Mouse (Mus musculus) hindbrain, embryonic 10.5 days (tissue): ENCODE measurements around the gene Slco1a6. TPM values are rescaled to one million over a fixed set of nuclear protein-coding genes. Genes with fewer than 3 reads are reported as not detected.
"Not testable (repeated sequence)": the region's sequence is repeated elsewhere in the genome, so short reads cannot be mapped to it uniquely, and the experiment has no call there.

Experiments
- DNase-seq: peaks from one replicate; pipeline ENCODE4 v3.0.0-alpha.2; 2017; ENCODE audit warnings: low spot score
- H3K27ac ChIP-seq: fragments of 300-500 bp; sonication (generic); 2 replicates; pipeline ENCODE4 v1.5.1; 2016; ENCODE audit warnings: mild to moderate bottlenecking, moderate library complexity
- H3K27me3 ChIP-seq: fragments of 300-500 bp; sonication (generic); 2 replicates; pipeline ENCODE4 v1.6.1; 2016; ENCODE audit warnings: mild to moderate bottlenecking; ENCODE audit not compliant: poor library complexity, insufficient read depth, severe bottlenecking
- H3K36me3 ChIP-seq: fragments of 300-500 bp; sonication (generic); 2 replicates; pipeline ENCODE4 v1.6.1; 2016; ENCODE audit warnings: mild to moderate bottlenecking, moderate library complexity
- H3K4me1 ChIP-seq: fragments of 300-500 bp; sonication (generic); replicated peaks from 2 replicates; pipeline ENCODE4 v1.6.1; 2016; ENCODE audit warnings: mild to moderate bottlenecking
- H3K4me3 ChIP-seq: fragments of 300-500 bp; sonication (generic); 2 replicates; pipeline ENCODE4 v1.5.1; 2016; ENCODE audit warnings: mild to moderate bottlenecking, moderate library complexity
- H3K9me3 ChIP-seq: fragments of 300-500 bp; sonication (generic); 2 replicates; pipeline ENCODE4 v1.6.1; 2016; ENCODE audit warnings: mild to moderate bottlenecking, moderate library complexity
- WGBS: fragments of 180-500 bp; shearing (Covaris S2); methylation state at CpG from one replicate; pipeline ENCODE4 v1.1.7; 2016; 5-methylcytosine and 5-hydroxymethylcytosine counted together
- polyA plus RNA-seq: library from polyadenylated mRNA; unstranded; fragments of >200 nt; fragmentation: Nextera tagmentation; extraction: Ambion mirVana; gene quantifications from 2 replicates; pipeline ENCODE4 v1.2.1, GENCODE M21; 2016

Gene Slco1a6
- 0.22 and 0.24 TPM in 2 replicates for polyA plus RNA-seq

DNA sequence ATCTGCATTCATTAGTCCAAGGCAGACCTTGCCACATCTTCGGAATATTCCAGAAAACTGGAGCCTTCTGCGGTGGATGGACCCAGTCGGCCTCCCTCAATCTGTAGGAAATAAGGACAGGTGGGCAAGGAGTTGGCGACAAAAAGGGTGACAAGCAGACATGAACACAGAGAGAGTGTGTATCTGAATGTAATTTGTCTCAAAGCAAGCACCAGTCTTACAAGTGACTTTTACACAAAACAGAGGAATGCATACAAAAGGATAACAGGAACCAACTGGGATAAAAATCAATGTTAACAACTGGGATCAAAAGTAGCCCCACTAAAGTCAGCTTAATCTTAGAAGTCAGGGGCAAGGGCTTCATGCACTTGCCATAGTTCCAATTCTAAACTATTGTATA lies at the start of gene Slco1a6:
TSS of gene Slco1a6 (minus strand) at position 101 of the 400 bp plus-strand sequence.
- no peak for DNase-seq
- Histone ChIP-seq H3K9me3 (no peaks in the 10 kb centered on the region), H3K36me3 (no peaks in the 10 kb centered on the region), H3K27me3 (no peaks in the 10 kb centered on the region), H3K4me3 (no peak within 1 kb of the TSS), H3K27ac (no peak within 1 kb of the TSS), H3K4me1 (no peaks in the 10 kb centered on the region)
- 94% methylated on average over 4 of the region's 4 CpGs for WGBS

DNA sequence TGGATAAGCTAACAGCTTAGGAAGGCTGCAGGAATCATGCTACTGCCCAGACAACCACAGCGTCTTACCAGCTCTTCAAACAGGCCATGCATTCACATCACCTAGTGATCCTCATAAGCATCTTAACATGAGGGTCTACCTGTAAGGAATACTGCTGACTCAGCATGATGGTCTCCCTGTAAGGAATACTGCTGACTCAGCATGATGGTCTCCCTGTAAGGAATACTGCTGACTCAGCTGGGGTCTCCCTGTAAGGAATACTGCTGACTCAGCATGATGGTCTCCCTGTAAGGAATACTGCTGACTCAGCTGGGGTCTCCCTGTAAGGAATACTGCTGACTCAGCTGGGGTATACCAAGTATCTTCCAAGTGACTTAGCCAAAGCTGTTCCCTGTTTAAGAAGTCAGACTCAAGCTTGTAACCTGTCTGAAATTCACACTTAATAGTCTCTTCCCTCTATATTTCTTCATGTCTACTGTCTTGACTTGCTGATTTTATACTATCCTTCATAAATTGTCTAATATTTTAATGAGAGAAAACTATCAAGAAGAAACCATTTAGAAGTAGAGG lies 42.5 kb upstream of the Slco1a6 start:
- not testable (repeated sequence) for H3K36me3 ChIP-seq, H3K9me3 ChIP-seq, H3K4me1 ChIP-seq, H3K4me3 ChIP-seq, H3K27me3 ChIP-seq, DNase-seq, H3K27ac ChIP-seq
- 92% methylated on average over 1 of the region's 1 CpGs for WGBS

DNA sequence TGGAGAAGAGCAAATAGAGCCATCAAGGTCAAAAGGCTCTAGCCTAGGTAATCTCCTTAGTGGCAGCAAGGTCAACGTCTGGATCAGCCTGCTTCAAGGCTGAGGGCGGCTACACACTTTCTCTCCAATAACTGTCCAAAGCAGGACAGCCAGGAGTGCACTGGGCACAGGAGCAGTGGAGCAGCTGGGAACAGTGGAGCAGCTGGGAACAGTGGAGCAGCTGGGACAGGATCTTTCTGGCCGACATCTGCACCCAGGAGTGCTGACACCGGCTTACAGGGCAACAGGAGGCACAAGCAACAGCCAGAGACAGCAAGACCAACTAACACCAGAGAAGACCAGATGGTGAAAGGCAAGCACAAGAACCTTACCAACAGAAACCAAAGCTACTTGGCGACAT lies 36.7 kb upstream of the Slco1a6 start:
- Histone ChIP-seq H3K27me3 (no peaks in the 10 kb centered on the region), H3K4me3 (no peak overlapping the region), H3K9me3 (no peaks in the 10 kb centered on the region), H3K27ac (no peak overlapping the region), H3K36me3 (no peaks in the 10 kb centered on the region), H3K4me1 (no peaks in the 10 kb centered on the region)
- WGBS: 85% methylated on average over 5 of the region's 5 CpGs
- no peak for DNase-seq

DNA sequence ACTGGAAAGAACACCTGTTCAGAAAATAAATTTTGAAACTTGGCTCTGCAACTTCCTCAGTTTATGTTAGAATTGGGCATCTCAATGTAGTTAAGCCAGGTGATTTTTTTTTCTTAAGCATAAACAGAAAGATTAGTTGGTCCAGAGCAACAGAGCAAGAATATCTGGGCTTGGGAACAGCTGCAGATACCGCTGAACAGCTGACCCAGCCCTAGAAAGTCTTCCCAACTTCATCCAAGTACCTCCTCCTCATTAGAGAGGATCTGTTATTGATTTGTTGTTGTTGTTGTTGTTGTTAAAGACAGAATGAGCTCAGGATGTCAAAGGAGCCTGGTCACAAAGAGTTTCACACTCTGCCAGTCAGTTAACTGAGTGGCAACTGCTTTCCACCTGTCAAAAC lies 31.1 kb upstream of the Slco1a6 start:
- H3K27ac ChIP-seq: no peak overlapping the region
- no peaks in the 10 kb centered on the region for H3K4me1 ChIP-seq
- no peak for DNase-seq
- H3K36me3 ChIP-seq: no peaks in the 10 kb centered on the region
- WGBS: 71% methylated on average over 1 of the region's 1 CpGs
- H3K4me3 ChIP-seq: no peak overlapping the region
- H3K9me3 ChIP-seq: no peaks in the 10 kb centered on the region
- H3K27me3 ChIP-seq: no peaks in the 10 kb centered on the region

DNA sequence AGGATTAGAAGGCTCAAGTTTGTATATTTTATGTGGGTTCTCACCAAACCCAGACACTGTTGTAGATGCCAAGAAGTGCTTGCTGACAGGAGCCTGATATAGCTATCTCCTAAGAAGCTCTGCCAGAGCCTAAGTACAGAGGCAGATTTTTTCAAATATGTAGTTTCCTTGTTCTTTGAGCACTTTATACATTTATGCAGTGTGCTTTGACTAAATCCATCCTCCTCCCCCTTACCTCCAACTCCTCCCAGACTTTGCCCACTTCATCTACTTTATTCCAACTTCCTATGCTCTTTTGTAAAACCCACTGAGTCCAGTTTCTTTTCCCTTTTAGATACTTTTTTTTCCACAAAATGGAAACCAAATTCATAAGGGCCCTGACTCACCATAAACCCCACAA lies 11.8 kb upstream of the Slco1a6 start:
- Histone ChIP-seq H3K9me3 (no peaks in the 10 kb centered on the region), H3K27me3 (no peaks in the 10 kb centered on the region), H3K4me3 (no peak overlapping the region), H3K36me3 (no peaks in the 10 kb centered on the region), H3K27ac (no peak overlapping the region), H3K4me1 (no peaks in the 10 kb centered on the region)
- no peak for DNase-seq

DNA sequence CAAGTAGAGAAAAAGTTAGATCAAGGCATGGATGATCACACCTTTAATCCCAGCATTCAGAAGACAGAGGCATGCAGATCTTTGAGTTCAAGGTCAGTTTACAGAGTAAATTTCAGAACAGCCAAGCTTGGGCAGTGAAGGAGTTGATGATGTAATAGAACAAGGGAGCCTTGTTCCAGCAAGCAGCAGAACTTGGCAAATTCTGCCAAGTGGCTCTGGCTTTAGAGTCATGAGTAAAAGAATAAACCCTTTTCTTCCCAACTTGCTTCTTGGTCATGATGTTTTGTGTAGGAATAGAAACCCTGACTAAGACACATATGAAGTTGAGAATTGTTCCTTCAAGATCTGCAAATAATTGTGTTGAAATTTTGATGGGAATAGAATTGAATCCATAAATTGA lies 3.5 kb upstream of the Slco1a6 start:
- H3K27me3 ChIP-seq: no peaks in the 10 kb centered on the region
- no peaks in the 10 kb centered on the region for H3K9me3 ChIP-seq
- H3K4me3 ChIP-seq: no peak overlapping the region
- no peak for DNase-seq
- no peak overlapping the region for H3K27ac ChIP-seq
- H3K36me3 ChIP-seq: no peaks in the 10 kb centered on the region
- no peaks in the 10 kb centered on the region for H3K4me1 ChIP-seq

DNA sequence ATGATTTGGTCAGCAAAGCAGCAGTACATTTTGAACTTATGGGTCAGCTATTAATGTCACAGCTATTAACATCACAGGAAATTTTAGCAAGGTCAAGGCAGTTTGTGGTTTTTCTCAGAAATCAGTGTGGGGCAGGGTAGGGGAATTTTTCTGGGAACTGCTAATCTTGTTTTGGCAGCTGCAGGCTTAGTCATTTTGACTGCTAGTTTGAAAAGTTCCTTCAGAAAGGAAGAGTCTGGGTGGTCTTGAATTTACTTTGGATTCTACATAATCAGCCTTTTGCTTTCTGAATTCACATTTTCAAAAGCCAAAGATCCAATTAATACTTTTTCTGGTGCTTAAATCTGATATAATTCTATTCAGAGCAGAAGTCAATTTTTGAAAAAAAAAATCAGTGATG lies 1.4 kb upstream of the Slco1a6 start:
- no peak overlapping the region for H3K27ac ChIP-seq
- no peaks in the 10 kb centered on the region for H3K27me3 ChIP-seq
- no peak for DNase-seq

DNA sequence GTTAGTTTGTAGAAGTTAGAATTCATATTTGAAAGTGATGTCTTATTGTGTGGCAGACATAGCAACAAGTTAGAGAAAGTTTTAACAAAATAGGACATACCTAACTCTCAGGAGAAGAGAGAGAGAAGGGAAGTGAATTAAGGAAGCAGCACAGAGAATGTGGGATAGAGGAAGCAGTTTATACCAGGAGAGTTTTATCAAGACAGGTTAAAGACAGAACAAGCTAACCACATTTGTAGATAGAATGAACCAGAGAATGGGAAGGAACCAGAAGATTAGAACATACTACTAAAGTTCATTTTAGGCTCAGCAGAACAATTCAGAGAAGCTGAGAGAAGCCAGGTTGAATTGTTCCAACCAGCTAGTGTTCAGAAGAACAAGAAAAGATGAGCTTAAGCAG lies 7.8 kb downstream of the Slco1a6 start:
- Histone ChIP-seq H3K9me3 (no peaks in the 10 kb centered on the region), H3K4me1 (no peaks in the 10 kb centered on the region), H3K4me3 (no peak overlapping the region), H3K27me3 (no peaks in the 10 kb centered on the region), H3K36me3 (no peaks in the 10 kb centered on the region), H3K27ac (no peak overlapping the region)
- DNase-seq: no peak

More for the DNA sequence above, 1.4 kb upstream of the Slco1a6 start:
- H3K9me3 ChIP-seq: no peaks in the 10 kb centered on the region
- no peaks in the 10 kb centered on the region for H3K4me1 ChIP-seq
- no peak overlapping the region for H3K4me3 ChIP-seq
- H3K36me3 ChIP-seq: no peaks in the 10 kb centered on the region

DNA sequence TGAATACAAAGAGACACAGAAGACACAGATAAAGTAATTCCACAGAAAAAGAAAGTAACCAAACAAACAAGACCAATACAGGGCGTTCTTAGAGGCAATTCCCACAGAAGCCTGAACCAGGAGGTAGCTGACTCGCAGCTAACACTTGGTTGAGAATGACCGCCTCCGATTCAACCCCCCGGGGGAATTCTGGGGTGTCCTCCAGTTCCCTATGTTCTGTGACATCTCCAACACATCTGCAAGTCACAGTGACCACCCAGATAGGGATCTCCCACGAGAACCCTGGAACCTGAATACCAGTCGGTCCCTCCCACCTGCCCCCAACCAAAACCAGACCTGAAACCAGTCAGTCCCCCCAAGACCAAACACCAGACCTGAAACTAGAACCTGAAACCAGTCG lies 14.1 kb downstream of the Slco1a6 start:
- WGBS: 89% methylated on average over 8 of the region's 8 CpGs
- no peak overlapping the region for H3K27ac ChIP-seq
- no peaks in the 10 kb centered on the region for H3K9me3 ChIP-seq
- DNase-seq: no peak
- H3K4me1 ChIP-seq: no peaks in the 10 kb centered on the region
- H3K36me3 ChIP-seq: no peaks in the 10 kb centered on the region
- H3K4me3 ChIP-seq: no peak overlapping the region
- no peaks in the 10 kb centered on the region for H3K27me3 ChIP-seq

DNA sequence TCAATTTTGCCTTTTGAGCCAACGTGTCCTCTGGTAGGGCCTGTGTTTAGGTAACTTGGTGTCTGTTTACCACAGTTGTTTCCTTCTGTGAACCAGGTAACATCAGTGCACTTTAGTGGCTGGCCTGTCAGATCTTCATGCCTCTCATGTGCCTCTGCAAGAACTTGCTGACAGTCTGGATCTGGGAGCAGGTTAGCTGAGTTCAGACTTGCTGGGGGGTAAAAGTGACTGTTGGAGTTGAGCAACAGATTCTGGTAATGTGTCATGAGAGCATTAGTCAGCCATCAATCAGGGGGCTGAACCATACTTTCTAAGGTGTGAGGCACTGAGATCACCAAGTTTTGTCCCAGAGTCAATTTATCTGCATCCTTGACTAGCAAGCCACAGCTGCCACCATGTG lies 16.4 kb downstream of the Slco1a6 start:
- 84% methylated on average over 1 of the region's 1 CpGs for WGBS
- no peak overlapping the region for H3K27ac ChIP-seq
- DNase-seq: no peak
- H3K4me3 ChIP-seq: no peak overlapping the region
- H3K4me1 ChIP-seq: no peaks in the 10 kb centered on the region
- H3K36me3 ChIP-seq: no peaks in the 10 kb centered on the region
- no peaks in the 10 kb centered on the region for H3K27me3 ChIP-seq
- H3K9me3 ChIP-seq: no peaks in the 10 kb centered on the region

DNA sequence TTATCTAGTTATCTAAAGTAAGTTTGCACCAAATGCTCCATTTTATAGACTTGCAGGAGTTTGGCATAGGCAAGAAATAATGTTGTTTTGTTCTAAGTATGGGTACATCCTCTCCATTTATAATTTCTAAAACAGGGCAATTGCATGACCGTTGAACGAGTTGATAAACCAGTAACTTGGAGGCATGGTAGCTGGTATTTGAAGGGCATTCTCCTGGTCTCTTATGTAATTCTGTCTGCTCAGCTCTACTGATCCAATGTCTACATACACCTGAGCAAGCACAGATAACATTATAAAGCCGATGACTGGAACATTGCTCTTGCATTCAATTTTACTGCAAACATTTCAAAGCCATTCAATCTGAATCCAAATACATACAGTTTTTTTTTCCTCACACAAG lies 20.9 kb downstream of the Slco1a6 start:
- Histone ChIP-seq H3K4me1 (no peaks in the 10 kb centered on the region), H3K36me3 (no peaks in the 10 kb centered on the region), H3K27me3 (no peaks in the 10 kb centered on the region), H3K27ac (no peak overlapping the region), H3K4me3 (no peak overlapping the region), H3K9me3 (no peaks in the 10 kb centered on the region)
- DNase-seq: no peak
- WGBS: 92% methylated on average over 3 of the region's 3 CpGs

DNA sequence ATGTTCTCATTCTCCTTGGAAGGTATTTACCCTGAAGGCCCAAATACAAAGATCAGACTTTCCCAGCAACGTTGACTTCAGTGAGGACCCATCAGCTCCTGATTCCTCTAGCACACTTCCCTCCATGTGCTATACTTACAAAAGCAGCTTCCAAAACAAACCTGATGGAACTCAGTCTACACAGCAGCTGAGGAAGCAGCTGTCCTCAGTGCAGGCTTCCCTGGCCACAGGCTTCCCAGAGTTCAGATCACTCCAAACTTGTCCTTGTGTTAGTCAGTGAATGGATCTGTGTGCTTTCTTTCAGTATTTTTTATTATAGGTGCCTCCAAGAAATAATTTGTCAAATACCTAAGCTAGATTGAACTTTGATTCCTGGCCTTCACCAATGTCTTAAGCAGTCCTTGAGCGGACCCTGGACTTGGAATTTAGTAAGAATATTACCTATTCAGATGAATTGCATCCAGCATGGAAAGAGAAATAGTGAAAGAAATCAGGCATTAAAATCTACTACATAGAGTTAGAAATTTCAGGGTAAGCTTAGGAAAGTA lies 22.4 kb downstream of the Slco1a6 start:
- no peak overlapping the region for H3K4me3 ChIP-seq

DNA sequence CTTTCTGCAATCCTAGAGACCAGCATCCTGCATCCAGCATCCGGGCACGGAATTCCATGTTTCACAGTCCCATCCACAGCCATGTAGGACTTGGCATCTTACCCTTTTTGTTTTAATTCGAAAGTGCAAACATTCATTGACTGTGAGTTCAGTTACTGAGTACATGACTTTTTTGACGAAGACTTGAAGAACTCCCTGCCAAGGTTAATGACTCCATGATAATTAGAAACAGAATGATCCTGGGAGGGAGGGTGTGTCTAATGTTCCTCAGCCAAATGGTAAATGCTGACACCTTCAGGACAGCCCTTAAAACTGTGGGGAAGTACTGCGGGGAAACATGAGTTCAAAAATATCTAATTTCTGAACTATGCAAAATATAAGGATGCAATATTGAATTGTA lies 44.9 kb downstream of the Slco1a6 start:
- 84% methylated on average over 5 of the region's 5 CpGs for WGBS
- H3K27ac ChIP-seq: no peak overlapping the region
- no peaks in the 10 kb centered on the region for H3K36me3 ChIP-seq
- H3K9me3 ChIP-seq: no peaks in the 10 kb centered on the region
- H3K27me3 ChIP-seq: no peaks in the 10 kb centered on the region
- H3K4me3 ChIP-seq: no peak overlapping the region
- DNase-seq: no peak
- H3K4me1 ChIP-seq: no peaks in the 10 kb centered on the region

More for the DNA sequence above, 22.4 kb downstream of the Slco1a6 start:
- Histone ChIP-seq H3K9me3 (no peaks in the 10 kb centered on the region), H3K27me3 (no peaks in the 10 kb centered on the region), H3K36me3 (no peaks in the 10 kb centered on the region), H3K27ac (no peak overlapping the region), H3K4me1 (no peaks in the 10 kb centered on the region)
- no peak for DNase-seq
- 91% methylated on average over 2 of the region's 2 CpGs for WGBS

DNA sequence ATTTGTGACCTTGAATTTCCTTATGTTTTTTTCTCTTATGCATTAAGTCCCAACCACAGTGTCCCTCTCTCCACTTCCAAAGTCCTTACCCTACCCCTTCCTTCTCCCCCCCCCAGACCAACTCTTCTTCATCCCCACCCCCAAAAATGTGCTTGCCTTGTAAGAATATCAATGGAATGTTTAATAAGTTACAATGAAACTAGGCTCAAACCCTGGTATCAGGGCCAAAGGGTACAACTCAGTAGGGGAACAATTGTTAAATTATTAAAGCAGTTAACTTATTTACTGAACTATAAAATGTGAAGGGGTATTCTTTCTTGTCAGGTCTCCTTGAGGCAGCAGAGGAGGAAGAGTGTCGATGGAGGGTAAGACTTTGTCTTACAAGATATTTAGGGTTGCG lies 47.1 kb downstream of the Slco1a6 start:
- H3K9me3 ChIP-seq: no peaks in the 10 kb centered on the region
- no peaks in the 10 kb centered on the region for H3K36me3 ChIP-seq
- H3K4me3 ChIP-seq: no peak overlapping the region
- WGBS: 96% methylated on average over 2 of the region's 2 CpGs
- H3K27ac ChIP-seq: no peak overlapping the region
- DNase-seq: no peak
- no peaks in the 10 kb centered on the region for H3K27me3 ChIP-seq
- no peaks in the 10 kb centered on the region for H3K4me1 ChIP-seq
